Comparison of ENCODE assay signal across 8 mouse cellular contexts in the genomic region with DNA sequence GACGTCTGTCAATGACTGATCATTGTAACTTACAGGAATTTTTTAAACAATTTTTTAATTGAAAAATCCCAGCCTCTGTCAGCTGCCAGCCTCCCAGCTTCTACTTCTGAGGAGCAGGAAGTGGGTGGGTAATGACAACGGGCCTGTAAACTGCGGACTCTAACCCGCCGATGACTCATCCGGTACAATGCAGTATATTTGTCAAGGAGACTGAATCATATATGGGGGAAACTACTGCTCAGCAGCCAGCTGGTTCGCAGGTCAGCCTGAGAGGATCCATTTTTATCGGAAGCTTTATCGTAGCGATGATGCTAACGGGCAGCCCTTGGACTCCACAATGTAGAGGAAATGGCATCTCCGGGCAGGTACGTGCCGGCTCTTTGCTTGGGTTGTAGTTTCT. TPM values are rescaled to one million over a fixed set of nuclear protein-coding genes. Genes with fewer than 3 reads are reported as not detected.
DNase-seq lines count a peak whose midpoint lies in the region; ATAC-seq and TF ChIP-seq lines count a peak whose summit lies in the region.

No protein-coding gene starts in this region.

- peaks cover 95% of the 10 kb centered on the region for H3K79me2 ChIP-seq in macrophage (ENCODE audit: inconsistent target)

- H3K36me3 ChIP-seq in embryonic facial prominence, embryonic 13.5 days, result no peaks in the 10 kb centered on the region
- H3K36me3 ChIP-seq in embryonic facial prominence, embryonic 10.5 days (replicated peaks), result peaks cover 19% of the 10 kb centered on the region; the same call in 1 of the 2 replicates
- H3K36me3 ChIP-seq in spleen, adult 2 months (ENCODE audit: control insufficient read depth, insufficient read depth, low read length), result no peaks in the 10 kb centered on the region
- H3K36me3 ChIP-seq in macrophage (ENCODE audit: inconsistent target), result no peaks in the 10 kb centered on the region
- peaks cover 12% of the 10 kb centered on the region; the same call in 1 of the 2 replicates for H3K36me3 ChIP-seq in midbrain, embryonic 10.5 days
- no peaks in the 10 kb centered on the region for H3K36me3 ChIP-seq in forebrain, embryonic 14.5 days (ENCODE audit: control insufficient read depth, insufficient read depth, low read length)

- 76% methylated on average over 14 of the region's 14 CpGs for WGBS in embryonic facial prominence, embryonic 13.5 days
- 84% methylated on average over 14 of the region's 14 CpGs for WGBS in embryonic facial prominence, embryonic 10.5 days
- 16% methylated on average over 14 of the region's 14 CpGs for WGBS in spleen, adult 2 months
- WGBS in macrophage (ENCODE audit: missing documents), result 8% methylated on average over 14 of the region's 14 CpGs
- WGBS in midbrain, embryonic 10.5 days, result 92% methylated on average over 14 of the region's 14 CpGs
- 87% methylated on average over 14 of the region's 14 CpGs for WGBS in forebrain, embryonic 14.5 days

- H3K9ac ChIP-seq in embryonic facial prominence, embryonic 13.5 days, result no peak overlapping the region
- H3K9ac ChIP-seq in forebrain, embryonic 14.5 days (ENCODE audit: low read length), result no peak overlapping the region

- H3K27me3 ChIP-seq in embryonic facial prominence, embryonic 13.5 days, result no peaks in the 10 kb centered on the region
- no peaks in the 10 kb centered on the region for H3K27me3 ChIP-seq in embryonic facial prominence, embryonic 10.5 days (replicated peaks; ENCODE audit: low read depth, poor library complexity, severe bottlenecking)
- H3K27me3 ChIP-seq in spleen, adult 2 months (ENCODE audit: control insufficient read depth, insufficient read depth, low read length), result no peaks in the 10 kb centered on the region
- no peaks in the 10 kb centered on the region for H3K27me3 ChIP-seq in midbrain, embryonic 10.5 days (ENCODE audit: low read depth, poor library complexity, severe bottlenecking)
- no peaks in the 10 kb centered on the region for H3K27me3 ChIP-seq in forebrain, embryonic 14.5 days (replicated peaks; ENCODE audit: control insufficient read depth, insufficient read depth, low read length)

- H3K4me1 ChIP-seq in embryonic facial prominence, embryonic 13.5 days, result peaks cover 44% of the 10 kb centered on the region
- H3K4me1 ChIP-seq in embryonic facial prominence, embryonic 10.5 days, result peaks cover 40% of the 10 kb centered on the region
- peaks cover 12% of the 10 kb centered on the region; the same call in 1 of the 2 replicates for H3K4me1 ChIP-seq in spleen, adult 2 months (ENCODE audit: control insufficient read depth, insufficient read depth, insufficient read length)
- H3K4me1 ChIP-seq in midbrain, embryonic 10.5 days, result peaks cover 22% of the 10 kb centered on the region
- no peaks in the 10 kb centered on the region for H3K4me1 ChIP-seq in forebrain, embryonic 14.5 days (ENCODE audit: control insufficient read depth, insufficient read depth, low read length)

- no peak for ATAC-seq in embryonic facial prominence, embryonic 13.5 days (ENCODE audit: insufficient number of reproducible peaks, insufficient read depth, low FRiP score, low TSS enrichment, low read depth)
- ATAC-seq in inflammation-experienced regulatory T-cells, adult 6 months, result peak; percentile 98
- ATAC-seq in forebrain, embryonic 14.5 days, result no peak

- TF ChIP-seq CTCF in spleen, adult 2 months (IDR thresholded peaks at IDR 0.05; ENCODE audit: extremely low read depth, insufficient read depth, insufficient read length, insufficient replicate concordance), result no peak

- no peak overlapping the region for H3K4me3 ChIP-seq in embryonic facial prominence, embryonic 13.5 days
- no peak overlapping the region for H3K4me3 ChIP-seq in embryonic facial prominence, embryonic 10.5 days
- H3K4me3 ChIP-seq in spleen, adult 2 months (ENCODE audit: extremely low read depth, insufficient read depth, insufficient read length), result peak overlapping the region; percentile 52; the same call in 1 of the 2 replicates
- peak overlapping the region; percentile 7; the same call in 1 of the 2 replicates for H3K4me3 ChIP-seq in macrophage (ENCODE audit: inconsistent target)
- no peak overlapping the region for H3K4me3 ChIP-seq in midbrain, embryonic 10.5 days
- H3K4me3 ChIP-seq in forebrain, embryonic 14.5 days (ENCODE audit: low read depth, low read length), result no peak overlapping the region

- no peak overlapping the region for H3K4me2 ChIP-seq in embryonic facial prominence, embryonic 13.5 days
- no peak overlapping the region for H3K4me2 ChIP-seq in forebrain, embryonic 14.5 days (ENCODE audit: low read length)

- H3K9me3 ChIP-seq in embryonic facial prominence, embryonic 13.5 days, result no peaks in the 10 kb centered on the region
- H3K9me3 ChIP-seq in embryonic facial prominence, embryonic 10.5 days, result no peaks in the 10 kb centered on the region
- H3K9me3 ChIP-seq in midbrain, embryonic 10.5 days (replicated peaks), result no peaks in the 10 kb centered on the region
- H3K9me3 ChIP-seq in forebrain, embryonic 14.5 days (replicated peaks; ENCODE audit: control insufficient read depth, low read length), result no peaks in the 10 kb centered on the region

- H3K27ac ChIP-seq in embryonic facial prominence, embryonic 13.5 days, result peak overlapping the region; percentile 4
- no peak overlapping the region for H3K27ac ChIP-seq in embryonic facial prominence, embryonic 10.5 days (replicated peaks)
- H3K27ac ChIP-seq in spleen, adult 2 months (ENCODE audit: insufficient read depth, low read length), result no peak overlapping the region
- peak overlapping the region; percentile 62 for H3K27ac ChIP-seq in macrophage
- H3K27ac ChIP-seq in midbrain, embryonic 10.5 days (replicated peaks), result no peak overlapping the region
- no peak overlapping the region for H3K27ac ChIP-seq in forebrain, embryonic 14.5 days (ENCODE audit: low read depth, low read length)

- DNase-seq in embryonic facial prominence, embryonic 10.5 days (ENCODE audit: low spot score), result no peak
- peak in 1 of 2 experiments; percentile 18 for DNase-seq in spleen, adult 2 months (ENCODE audit: low read depth in 1 of 2, low spot score in 2 of 2)
- DNase-seq in spleen, postnatal 4 days (ENCODE audit: low spot score in 2 of 2), result no peak
- no peak for DNase-seq in midbrain, embryonic 10.5 days (ENCODE audit: low spot score)
- no peak for DNase-seq in forebrain, embryonic 14.5 days (ENCODE audit: low spot score)

- TF ChIP-seq POLR2A in spleen, adult 2 months (IDR thresholded peaks at IDR 0.05; ENCODE audit: low read depth, low read length), result no peak

RNA-seq across cellular contexts. Expression of a gene that starts 55.2 kb away (rescaled TPM):
- 10.2 and 10.5 TPM in 2 replicates for polyA plus RNA-seq in embryonic facial prominence, embryonic 13.5 days (2015; fragmentation: Nextera tagmentation; extraction: Ambion mirVana)
- polyA plus RNA-seq in embryonic facial prominence, embryonic 10.5 days (2016; fragmentation: Nextera tagmentation; extraction: Ambion mirVana), result 8.3 and 8.6 TPM in 2 replicates
- polyA plus RNA-seq in spleen, adult 2 months (2012; rRNA removed), result 5.7 and 6.6 TPM in 2 replicates
- 1 to 10 TPM; 3.4 to 5.0 (median 4.3) TPM for polyA plus RNA-seq in inflammation-experienced regulatory T-cells, adult 6 months (2017; shearing (Covaris generic))
- 10 to 100 TPM in 12 of 26 experiments, 1 to 10 TPM in 14; 2.3 to 29.3 (median 8.7) TPM for total RNA-seq in macrophage (2018; cell fraction: chromatin; rRNA removed)
- 10 to 100 TPM in 12 of 26 experiments, 1 to 10 TPM in 14; 5.0 to 30.1 (median 9.4) TPM for total RNA-seq in macrophage (2018; cell fraction: cytosol; rRNA removed)
- 10 to 100 TPM in 17 of 26 experiments, 1 to 10 TPM in 9; 4.3 to 33.2 (median 13.2) TPM for total RNA-seq in macrophage (2018; cell fraction: nucleus; rRNA removed)
- polyA plus RNA-seq in macrophage (2018), result 2.8 to 25.1 TPM (median 4.4 TPM) in 3 replicates
- polyA plus RNA-seq in midbrain, embryonic 10.5 days (2016; fragmentation: Nextera tagmentation; extraction: Ambion mirVana), result 5.9 and 6.8 TPM in 2 replicates
- polyA plus RNA-seq in forebrain, embryonic 14.5 days (2014; fragmentation: Nextera tagmentation; extraction: Ambion mirVana), result 5.4 and 6.5 TPM in 2 replicates

Comparison
In these comparisons a context has a peak if more than half of its experiments do, and no peak if none do; other contexts are left out.
1. H3K27ac ChIP-seq: peak in embryonic facial prominence, embryonic 13.5 days (single experiment) and macrophage (single experiment); none in embryonic facial prominence, embryonic 10.5 days (single experiment), spleen, adult 2 months (single experiment), midbrain, embryonic 10.5 days (single experiment) and forebrain, embryonic 14.5 days (single experiment).
2. H3K4me3 ChIP-seq: peak in spleen, adult 2 months (single experiment) and macrophage (single experiment); none in embryonic facial prominence, embryonic 13.5 days (single experiment), embryonic facial prominence, embryonic 10.5 days (single experiment), midbrain, embryonic 10.5 days (single experiment) and forebrain, embryonic 14.5 days (single experiment).